ENCODE assay signal across 12 mouse cellular contexts in genomic region chr9:22945426-22945955, GRCm38 (mm10).
DNase-seq lines count a peak whose midpoint lies in the region; ATAC-seq lines count a peak whose summit lies in the region.
"Had no signal": no experiment of that assay in that cellular context is flagged by ENCODE, and none has a peak within 500 bp of the region (broad histone marks: within the 10 kb centered on the region; RNA-seq: fewer than 3 reads in every experiment).

No protein-coding gene starts in this region.

- no peaks in the 10 kb centered on the region for H3K9me3 ChIP-seq in hindbrain, embryonic 11.5 days (ENCODE audit: control insufficient read depth, low read length)
- no peaks in the 10 kb centered on the region for H3K9me3 ChIP-seq in hindbrain, embryonic 13.5 days
- H3K9me3 ChIP-seq: limb, embryonic 10.5 days; neural tube, embryonic 15.5 days had no signal

- DNase-seq in hindbrain, embryonic 11.5 days (ENCODE audit: low spot score) = no peak
- peak; percentile 95 for DNase-seq in adipocyte (ENCODE audit: low spot score)
- no peak for DNase-seq in spleen, adult 12 weeks (ENCODE audit: low spot score)
- DNase-seq in kidney, postnatal 25 days = no peak
- DNase-seq: cerebellum, adult 8-10 months; layer of hippocampus, adult 9-11 months had no signal

- no peak overlapping the region for H3K9ac ChIP-seq in hindbrain, embryonic 11.5 days (ENCODE audit: low read depth, low read length)
- no peak overlapping the region for H3K9ac ChIP-seq in hindbrain, embryonic 13.5 days
- H3K9ac ChIP-seq: neural tube, embryonic 15.5 days had no signal

- H3K27me3 ChIP-seq in hindbrain, embryonic 11.5 days (ENCODE audit: control insufficient read depth, insufficient read depth, low read length) = no peaks in the 10 kb centered on the region
- H3K27me3 ChIP-seq in hindbrain, embryonic 13.5 days = no peaks in the 10 kb centered on the region
- H3K27me3 ChIP-seq: neural tube, embryonic 15.5 days had no signal

- no peaks in the 10 kb centered on the region for H3K4me1 ChIP-seq in hindbrain, embryonic 11.5 days (replicated peaks; ENCODE audit: control insufficient read depth, insufficient read depth, low read length)
- 0 out of 2 replicates have a peak, but pooled peaks cover 4% of the 10 kb centered on the region for H3K4me1 ChIP-seq in hindbrain, embryonic 13.5 days (replicated peaks)
- H3K4me1 ChIP-seq: limb, embryonic 10.5 days; neural tube, embryonic 15.5 days had no signal

- 76% methylated on average over 8 of the region's 8 CpGs for WGBS in hindbrain, embryonic 11.5 days
- WGBS in hindbrain, embryonic 13.5 days = 65% methylated on average over 8 of the region's 8 CpGs

- no peak overlapping the region for H3K4me2 ChIP-seq in hindbrain, embryonic 11.5 days (replicated peaks; ENCODE audit: low read depth, low read length)
- H3K4me2 ChIP-seq in hindbrain, embryonic 13.5 days = no peak overlapping the region
- H3K4me2 ChIP-seq: neural tube, embryonic 15.5 days had no signal

- H3K27ac ChIP-seq in hindbrain, embryonic 11.5 days (ENCODE audit: low read depth, low read length) = no peak overlapping the region
- no peak overlapping the region for H3K27ac ChIP-seq in hindbrain, embryonic 13.5 days
- H3K27ac ChIP-seq: limb, embryonic 10.5 days; neural tube, embryonic 15.5 days had no signal

- H3K36me3 ChIP-seq in hindbrain, embryonic 11.5 days (ENCODE audit: control insufficient read depth, insufficient read depth, low read length) = no peaks in the 10 kb centered on the region
- no peaks in the 10 kb centered on the region for H3K36me3 ChIP-seq in hindbrain, embryonic 13.5 days
- H3K36me3 ChIP-seq: limb, embryonic 10.5 days; neural tube, embryonic 15.5 days had no signal

- peak; percentile 70; the same call in 1 of the 2 replicates for ATAC-seq in hindbrain, embryonic 11.5 days (ENCODE audit: low FRiP score)
- ATAC-seq in hindbrain, embryonic 13.5 days (ENCODE audit: low FRiP score) = no peak
- ATAC-seq in common myeloid progenitor, adult 5-6 weeks (replicated peaks; ENCODE audit: low read depth, poor library complexity, severe bottlenecking) = peak; percentile 52
- ATAC-seq in megakaryocyte, adult 5-6 weeks (ENCODE audit: poor library complexity, severe bottlenecking) = peak; percentile 88
- ATAC-seq: intestine, postnatal 0 days had no signal

- no peak overlapping the region for H3K4me3 ChIP-seq in hindbrain, embryonic 11.5 days (ENCODE audit: low read depth, low read length)
- H3K4me3 ChIP-seq in hindbrain, embryonic 13.5 days = no peak overlapping the region
- H3K4me3 ChIP-seq: limb, embryonic 10.5 days; neural tube, embryonic 15.5 days had no signal
